Mouse (Mus musculus) lung, postnatal 0 days (tissue): ENCODE results near the gene Nrap. TPM values are rescaled to one million over a fixed set of nuclear protein-coding genes. Genes with fewer than 3 reads are reported as not detected.
A peak's percentile ranks its signal among the peaks of the same experiment; 100 is the strongest.

ENCODE experiments used
- ATAC-seq: fragments of 200-750 bp; cut with Nextera tagmentation; 2 replicates; pipeline ENCODE4 v1.8.0; 2017; ENCODE audit warnings: moderate library complexity
- DNase-seq: peaks from one replicate; pipeline ENCODE4 v3.0.0-alpha.2; 2016; ENCODE audit warnings: low spot score
- H3K27ac ChIP-seq: fragments of 300-500 bp; sonication (generic); 2 replicates; pipeline ENCODE4 v1.5.1; 2014; ENCODE audit warnings: antibody characterized with exemption, mild to moderate bottlenecking, low read length, mixed read lengths
- H3K27me3 ChIP-seq: fragments of 300-500 bp; sonication (generic); replicated peaks from 2 replicates; pipeline ENCODE4 v1.6.1; 2014; ENCODE audit warnings: low read length, mixed read lengths; ENCODE audit not compliant: insufficient read depth
- H3K36me3 ChIP-seq: fragments of 300-500 bp; sonication (generic); 2 replicates; pipeline ENCODE4 v1.6.1; 2014; ENCODE audit warnings: low read length, mixed read lengths; ENCODE audit not compliant: insufficient read depth
- H3K4me1 ChIP-seq: fragments of 300-500 bp; sonication (generic); 2 replicates; pipeline ENCODE4 v1.6.1; 2014; ENCODE audit warnings: antibody characterized with exemption, low read depth, low read length, mixed read lengths; ENCODE audit not compliant: insufficient read depth
- H3K4me2 ChIP-seq: fragments of 300-500 bp; sonication (generic); replicated peaks from 2 replicates; pipeline ENCODE4 v1.6.1; 2014; ENCODE audit warnings: low read depth, mild to moderate bottlenecking, low read length, moderate library complexity, mixed read lengths
- H3K4me3 ChIP-seq: fragments of 300-500 bp; sonication (generic); 2 replicates; pipeline ENCODE4 v1.5.1; 2014; ENCODE audit warnings: low read depth, low read length
- H3K9ac ChIP-seq: fragments of 300-500 bp; sonication (generic); replicated peaks from 2 replicates; pipeline ENCODE4 v1.6.1; 2014; ENCODE audit warnings: low read depth, mild to moderate bottlenecking
- H3K9me3 ChIP-seq: fragments of 300-500 bp; sonication (generic); 2 replicates; pipeline ENCODE4 v1.6.1; 2016; ENCODE audit warnings: low read length, mixed read lengths
- CTCF ChIP-seq: IDR thresholded peaks from 2 replicates; pipeline ENCODE4 v1.5.1; 2016; ENCODE audit warnings: antibody characterized with exemption, mild to moderate bottlenecking
- EP300 ChIP-seq: IDR thresholded peaks from 2 replicates; pipeline ENCODE4 v1.6.1; 2016; ENCODE audit warnings: antibody characterized with exemption, mild to moderate bottlenecking, control low read depth
- WGBS: fragments of 180-500 bp; shearing (Covaris S2); extraction: QIAGEN DNeasy Blood & Tissue Kit; methylation state at CpG from one replicate; pipeline ENCODE4 v1.1.7; 2014; 5-methylcytosine and 5-hydroxymethylcytosine counted together
- polyA plus RNA-seq: library from polyadenylated mRNA; unstranded; fragments of >200 nt; fragmentation: Nextera tagmentation; extraction: Ambion mirVana; gene quantifications from 2 replicates; pipeline ENCODE4 v1.2.1, GENCODE M21; 2015

Gene Nrap
- polyA plus RNA-seq, 1 experiment from 2014 or later, result 0.53 TPM

- no peaks in the 10 kb centered on the region for H3K9me3 ChIP-seq
- H3K27ac ChIP-seq, result no peak overlapping the region
- H3K27me3 ChIP-seq, result no peaks in the 10 kb centered on the region
- peak; percentile 28 for DNase-seq
- ATAC-seq, result 0 out of 2 replicates have a peak, but pooled peaks have one; percentile 46
- no peak overlapping the region for H3K4me2 ChIP-seq
- no peak for TF ChIP-seq EP300
- no peak for TF ChIP-seq CTCF
- no peak overlapping the region for H3K4me3 ChIP-seq
- H3K9ac ChIP-seq, result no peak overlapping the region
- no peaks in the 10 kb centered on the region for H3K36me3 ChIP-seq
- WGBS, result 21% methylated on average over 6 of the region's 6 CpGs
- H3K4me1 ChIP-seq, result no peaks in the 10 kb centered on the region; the same call in 1 of the 2 replicates
Measured at GRCm38 (mm10) chr19:56291898-56292297, 97.9 kb downstream of the Nrap start.

GRCm38 (mm10) chr19:56289642-56290041 is 100.2 kb downstream of the Nrap start:
- Histone ChIP-seq H3K9ac (no peak overlapping the region), H3K4me3 (no peak overlapping the region), H3K9me3 (no peaks in the 10 kb centered on the region), H3K4me2 (no peak overlapping the region), H3K4me1 (no peaks in the 10 kb centered on the region; the same call in 1 of the 2 replicates), H3K27me3 (no peaks in the 10 kb centered on the region), H3K27ac (no peak overlapping the region), H3K36me3 (no peaks in the 10 kb centered on the region)
- 84% methylated on average over 8 of the region's 8 CpGs for WGBS
- DNase-seq (no peak), ATAC-seq (no peak)
- TF ChIP-seq EP300 (no peak), CTCF (no peak)

DNA sequence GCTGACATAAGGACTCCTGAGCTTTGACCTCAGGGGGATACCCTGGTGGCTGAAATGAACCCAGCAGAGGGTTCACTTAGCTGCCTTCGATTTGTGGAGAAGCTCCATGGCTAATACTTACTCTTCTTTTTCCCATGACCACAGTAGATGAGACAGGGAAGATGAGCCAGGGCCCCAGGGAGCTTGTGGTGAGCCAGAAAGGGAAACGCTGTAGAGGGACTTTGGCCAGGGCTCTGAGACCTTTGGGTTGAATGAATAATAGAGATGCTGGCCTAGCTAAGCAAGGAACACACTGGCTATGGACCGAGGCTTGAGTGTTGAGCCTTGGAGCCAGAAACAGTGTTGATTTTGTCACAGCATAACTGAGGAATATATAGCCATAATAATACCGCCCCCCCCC is 101.4 kb downstream of the Nrap start:
- Histone ChIP-seq H3K27me3 (no peaks in the 10 kb centered on the region), H3K36me3 (no peaks in the 10 kb centered on the region), H3K4me3 (no peak overlapping the region), H3K9ac (no peak overlapping the region), H3K9me3 (no peaks in the 10 kb centered on the region), H3K4me2 (no peak overlapping the region), H3K4me1 (no peaks in the 10 kb centered on the region), H3K27ac (no peak overlapping the region)
- no peak for TF ChIP-seq EP300
- TF ChIP-seq CTCF, result no peak
- no peak for DNase-seq
- ATAC-seq, result no peak
- 74% methylated on average over 4 of the region's 4 CpGs for WGBS

- H3K27me3 ChIP-seq, result no peaks in the 10 kb centered on the region
- H3K9me3 ChIP-seq, result no peaks in the 10 kb centered on the region
- DNase-seq (no peak), ATAC-seq (no peak)
- no peak overlapping the region for H3K27ac ChIP-seq
- H3K4me2 ChIP-seq, result no peak overlapping the region
- H3K36me3 ChIP-seq, result no peaks in the 10 kb centered on the region
- no peaks in the 10 kb centered on the region for H3K4me1 ChIP-seq
- WGBS, result 64% methylated on average over 15 of the region's 15 CpGs
- no peak for TF ChIP-seq CTCF
- no peak overlapping the region for H3K4me3 ChIP-seq
- no peak overlapping the region for H3K9ac ChIP-seq
Measured at GRCm38 (mm10) chr19:56287580-56288367, 102.1 kb downstream of the Nrap start.

- 58% methylated on average over 7 of the region's 7 CpGs for whole genome bisulfite sequencing
- Histone ChIP-seq H3K27me3 (no peaks in the 10 kb centered on the region), H3K9me3 (no peaks in the 10 kb centered on the region), H3K36me3 (no peaks in the 10 kb centered on the region), H3K27ac (no peak within 1 kb of the TSS), H3K4me3 (no peak within 1 kb of the TSS), H3K9ac (no peak within 1 kb of the TSS), H3K4me2 (no peak within 1 kb of the TSS), H3K4me1 (no peaks in the 10 kb centered on the region)
- DNase-seq (peak; percentile 19), ATAC-seq (no peak)
- TF ChIP-seq CTCF, result no peak
- TF ChIP-seq EP300, result no peak
Measured at GRCm38 (mm10) chr19:56286866-56287265, 103.0 kb downstream of the Nrap start, which contains the start of gene Habp2. TSS of gene Habp2 (plus strand) at chr19:56287137.

GRCm38 (mm10) chr19:56285222-56285621 is 104.6 kb downstream of the Nrap start:
- ATAC-seq, result no peak
- DNase-seq, result no peak
- 64% methylated on average over 4 of the region's 4 CpGs for WGBS
- Histone ChIP-seq H3K27me3 (no peaks in the 10 kb centered on the region), H3K9me3 (no peaks in the 10 kb centered on the region), H3K4me3 (no peak overlapping the region), H3K27ac (no peak overlapping the region), H3K4me2 (no peak overlapping the region), H3K9ac (no peak overlapping the region), H3K4me1 (no peaks in the 10 kb centered on the region), H3K36me3 (no peaks in the 10 kb centered on the region)
- TF ChIP-seq EP300, result no peak
- no peak for TF ChIP-seq CTCF
